In genomic region chr16:12826222-12826621, GRCm38 (mm10) we compare ENCODE assay signal across 13 mouse cellular contexts.
DNase-seq lines count a peak whose midpoint lies in the region; ATAC-seq and TF ChIP-seq lines count a peak whose summit lies in the region.
"Had no signal": no experiment of that assay in that cellular context is flagged by ENCODE, and none has a peak within 500 bp of the region (broad histone marks: within the 10 kb centered on the region; RNA-seq: fewer than 3 reads in every experiment).

No protein-coding gene starts in this region.

- TF ChIP-seq POLR2A in brain, embryonic 14.5 days (IDR thresholded peaks at IDR 0.05; ENCODE audit: borderline replicate concordance, extremely low read depth, insufficient read depth, insufficient read length, poor library complexity, severe bottlenecking), result no peak

- H3K4me2 ChIP-seq in hindbrain, postnatal 0 days (ENCODE audit: low read depth, low read length), result no peak overlapping the region
- H3K4me2 ChIP-seq in hindbrain, embryonic 12.5 days (replicated peaks), result no peak overlapping the region
- no peak overlapping the region for H3K4me2 ChIP-seq in lung, postnatal 0 days (replicated peaks; ENCODE audit: low read depth, low read length)
- H3K4me2 ChIP-seq: hindbrain, embryonic 14.5 days; liver, embryonic 15.5 days; midbrain, embryonic 11.5 days had no signal

- TF ChIP-seq EP300 in lung, postnatal 0 days (IDR thresholded peaks at IDR 0.05), result no peak

- peak; percentile 59 for TF ChIP-seq CTCF in hindbrain, postnatal 0 days (IDR thresholded peaks at IDR 0.05; ENCODE audit: low read depth)
- TF ChIP-seq CTCF in lung, postnatal 0 days (IDR thresholded peaks at IDR 0.05), result peak; percentile 60
- TF ChIP-seq CTCF in brain, embryonic 14.5 days (IDR thresholded peaks at IDR 0.05; ENCODE audit: borderline replicate concordance, extremely low read depth, insufficient read depth, insufficient read length), result peak; percentile 42; the same call in 1 of the 2 replicates

- no peaks in the 10 kb centered on the region for H3K36me3 ChIP-seq in hindbrain, postnatal 0 days (ENCODE audit: insufficient read depth, low read length)
- no peaks in the 10 kb centered on the region for H3K36me3 ChIP-seq in hindbrain, embryonic 12.5 days
- H3K36me3 ChIP-seq in lung, postnatal 0 days (ENCODE audit: insufficient read depth, low read length), result no peaks in the 10 kb centered on the region
- H3K36me3 ChIP-seq: liver, embryonic 15.5 days had no signal

- no peaks in the 10 kb centered on the region for H3K9me3 ChIP-seq in hindbrain, postnatal 0 days (ENCODE audit: low read length)
- no peaks in the 10 kb centered on the region for H3K9me3 ChIP-seq in hindbrain, embryonic 12.5 days (replicated peaks)
- H3K9me3 ChIP-seq in lung, postnatal 0 days (ENCODE audit: low read length), result no peaks in the 10 kb centered on the region
- H3K9me3 ChIP-seq: liver, embryonic 15.5 days had no signal

- H3K27me3 ChIP-seq in hindbrain, postnatal 0 days (ENCODE audit: insufficient read depth, low read length), result no peaks in the 10 kb centered on the region
- no peaks in the 10 kb centered on the region for H3K27me3 ChIP-seq in hindbrain, embryonic 12.5 days
- no peaks in the 10 kb centered on the region for H3K27me3 ChIP-seq in lung, postnatal 0 days (replicated peaks; ENCODE audit: insufficient read depth, low read length)
- H3K27me3 ChIP-seq: liver, embryonic 15.5 days had no signal

- WGBS in hindbrain, postnatal 0 days, result 59% methylated on average over 8 of the region's 8 CpGs
- 66% methylated on average over 8 of the region's 8 CpGs for WGBS in hindbrain, embryonic 12.5 days
- 47% methylated on average over 8 of the region's 8 CpGs for WGBS in lung, postnatal 0 days

- ATAC-seq in hindbrain, postnatal 0 days, result no peak
- no peak for ATAC-seq in hindbrain, embryonic 12.5 days (ENCODE audit: low FRiP score)
- no peak for ATAC-seq in lung, postnatal 0 days

- H3K9ac ChIP-seq in hindbrain, postnatal 0 days (replicated peaks; ENCODE audit: low read length), result no peak overlapping the region
- no peak overlapping the region for H3K9ac ChIP-seq in hindbrain, embryonic 12.5 days
- no peak overlapping the region for H3K9ac ChIP-seq in lung, postnatal 0 days (replicated peaks; ENCODE audit: low read depth)
- H3K9ac ChIP-seq: hindbrain, embryonic 14.5 days; liver, embryonic 15.5 days had no signal

- no peak overlapping the region for H3K4me3 ChIP-seq in hindbrain, postnatal 0 days (ENCODE audit: low read length)
- no peak overlapping the region for H3K4me3 ChIP-seq in hindbrain, embryonic 12.5 days
- no peak overlapping the region for H3K4me3 ChIP-seq in lung, postnatal 0 days (ENCODE audit: low read depth, low read length)
- H3K4me3 ChIP-seq: liver, embryonic 15.5 days had no signal

- H3K4me1 ChIP-seq in hindbrain, postnatal 0 days (ENCODE audit: insufficient read depth, low read length), result no peaks in the 10 kb centered on the region
- H3K4me1 ChIP-seq in hindbrain, embryonic 12.5 days, result no peaks in the 10 kb centered on the region
- no peaks in the 10 kb centered on the region for H3K4me1 ChIP-seq in lung, postnatal 0 days (ENCODE audit: insufficient read depth, low read depth, low read length)
- H3K4me1 ChIP-seq: liver, embryonic 15.5 days had no signal

- peak; percentile 47 for DNase-seq in hindbrain, postnatal 0 days (ENCODE audit: low spot score)
- DNase-seq in lung, postnatal 0 days (ENCODE audit: low spot score), result no peak
- DNase-seq in lung, postnatal 4 days, result no peak
- no peak for DNase-seq in brain, embryonic 14.5 days (ENCODE audit: low read depth)
- peak; percentile 39 for DNase-seq in retina, embryonic 14.5 days (ENCODE audit: low spot score)
- DNase-seq in layer of hippocampus, adult 8-10 months (ENCODE audit: low spot score in 2 of 2), result no peak
- DNase-seq: adrenal gland, postnatal 14 days; cerebellum, adult 18-20 months; thymus, adult 2 months had no signal

- H3K27ac ChIP-seq in hindbrain, postnatal 0 days, result no peak overlapping the region
- H3K27ac ChIP-seq in hindbrain, embryonic 12.5 days, result no peak overlapping the region
- H3K27ac ChIP-seq in lung, postnatal 0 days (ENCODE audit: low read length), result no peak overlapping the region
- H3K27ac ChIP-seq: hindbrain, embryonic 14.5 days; liver, embryonic 15.5 days had no signal

Comparison
In these comparisons a context has a peak if more than half of its experiments do, and no peak if none do; other contexts are left out.
1. DNase-seq: peak in hindbrain, postnatal 0 days (single experiment) and retina, embryonic 14.5 days (single experiment); none in lung, postnatal 0 days (single experiment), lung, postnatal 4 days (0 of 2), brain, embryonic 14.5 days (single experiment) and layer of hippocampus, adult 8-10 months (0 of 2).
2. Peak in every context shown above with its lines, with median percentiles within 50 percentile points of each other: CTCF ChIP-seq.